Mouse (Mus musculus): Measurements from ENCODE around the gene Dennd2a.

GRCm38 (mm10) chr6:39451033-39451432, 106.6 kb downstream of the Dennd2a start:
- TF ChIP-seq POLR2A (IDR thresholded peaks at IDR 0.05; ENCODE audit: low read depth, low read length) = no peak
- peak; percentile 18; the same call in 1 of the 2 replicates for TF ChIP-seq CTCF (IDR thresholded peaks at IDR 0.05; ENCODE audit: extremely low read depth, insufficient read depth, insufficient read length, insufficient replicate concordance)

Data from spleen, adult 2 months (tissue).